Mouse (Mus musculus) liver, embryonic 14.5 days (tissue): Measurements from ENCODE around the gene Akr1b8. TPM values are rescaled to one million over a fixed set of nuclear protein-coding genes. Genes with fewer than 3 reads are reported as not detected.

Source experiments
- ATAC-seq: fragments of 200-750 bp; cut with Nextera tagmentation; 2 replicates; pipeline ENCODE4 v1.8.0; 2017; ENCODE audit warnings: moderate number of reproducible peaks, mild to moderate bottlenecking, moderate library complexity; ENCODE audit not compliant: insufficient read depth
- DNase-seq, 3 experiments: peaks; one replicate each; pipeline ENCODE4 v3.0.0-alpha.2; 2012 to 2013; ENCODE audit warnings: low read depth in 3 of 3, low spot score in 3 of 3
- H3K27ac ChIP-seq: fragments of 300-500 bp; sonication (generic); 2 replicates; pipeline ENCODE4 v1.5.1; 2014; ENCODE audit warnings: moderate library complexity, mild to moderate bottlenecking, control low read depth, inconsistent platforms
- H3K27me3 ChIP-seq: fragments of 300-500 bp; sonication (generic); 2 replicates; pipeline ENCODE4 v1.6.1; 2014; ENCODE audit warnings: mild to moderate bottlenecking, low read length, moderate library complexity; ENCODE audit not compliant: control insufficient read depth, insufficient read depth
- H3K36me3 ChIP-seq: fragments of 300-500 bp; sonication (generic); replicated peaks from 2 replicates; pipeline ENCODE4 v1.6.1; 2014; ENCODE audit warnings: low read depth; ENCODE audit not compliant: control insufficient read depth, insufficient read depth
- H3K4me1 ChIP-seq, 2 experiments: fragments of 200-500 bp in 1 of 2; fragments of 300-500 bp in 1 of 2; sonication (generic) in 1 of 2; replicated peaks; 2 replicates each; pipeline ENCODE4 v1.6.1; 2012 to 2014; ENCODE audit warnings: antibody characterized with exemption in 1 of 2, inconsistent platforms in 1 of 2, low read length in 1 of 2; ENCODE audit not compliant: control insufficient read depth in 2 of 2, insufficient read depth in 2 of 2
- H3K4me2 ChIP-seq: fragments of 300-500 bp; sonication (generic); 2 replicates; pipeline ENCODE4 v1.6.1; 2014; ENCODE audit warnings: low read depth, mild to moderate bottlenecking, control low read depth, moderate library complexity
- H3K4me3 ChIP-seq, 2 experiments: fragments of 200-500 bp in 1 of 2; fragments of 300-500 bp in 1 of 2; sonication (generic) in 1 of 2; 2 replicates each; pipeline ENCODE4 v1.5.1; 2012 to 2014; ENCODE audit warnings: low read depth in 2 of 2, low read length in 2 of 2, mild to moderate bottlenecking in 2 of 2, control low read depth in 1 of 2, inconsistent platforms in 1 of 2, moderate library complexity in 1 of 2; ENCODE audit not compliant: insufficient read depth in 1 of 2
- H3K9ac ChIP-seq: fragments of 300-500 bp; sonication (generic); replicated peaks from 2 replicates; pipeline ENCODE4 v1.6.1; 2014; ENCODE audit warnings: mild to moderate bottlenecking, control low read depth, moderate library complexity
- H3K9me3 ChIP-seq: fragments of 300-500 bp; sonication (generic); 2 replicates; pipeline ENCODE4 v1.6.1; 2016; ENCODE audit warnings: low read length, mixed read lengths; ENCODE audit not compliant: control insufficient read depth
- CTCF ChIP-seq: IDR thresholded peaks from 2 replicates; pipeline ENCODE4 v1.5.1; 2016; ENCODE audit warnings: antibody characterized with exemption, low read depth, control low read depth
- EP300 ChIP-seq: IDR thresholded peaks from 2 replicates; pipeline ENCODE4 v1.6.1; 2016; ENCODE audit warnings: antibody characterized with exemption, low read depth
- WGBS: fragments of 180-500 bp; shearing (Covaris S2); extraction: QIAGEN DNeasy Blood & Tissue Kit; methylation state at CpG from one replicate; pipeline ENCODE4 v1.1.7; 2014; ENCODE audit not compliant: insufficient replicate concordance; 5-methylcytosine and 5-hydroxymethylcytosine counted together
- polyA plus RNA-seq, 2 experiments: library from polyadenylated mRNA; depleted of rRNA in 1 of 2; stranded (reverse) in 1 of 2; unstranded in 1 of 2; fragments of >200 nt; fragmentation: Nextera tagmentation in 1 of 2; extraction: Ambion mirVana in 1 of 2; gene quantifications; 2 replicates each; pipeline versions ENCODE4 v1.2.1 to v1.2.3; 2012 to 2014

Gene Akr1b8
- polyA plus RNA-seq, 2 experiments, result 4.2 to 4.7 TPM

- DNase-seq, result no peak
- H3K36me3 ChIP-seq, result no peaks in the 10 kb centered on the region
- no peak for ATAC-seq
- no peak overlapping the region for H3K4me3 ChIP-seq
- no peaks in the 10 kb centered on the region for H3K27me3 ChIP-seq
- H3K4me1 ChIP-seq, result peaks cover 0 to 1% of the 10 kb centered on the region in 2 experiments; a peak in 1 of 4 replicates
- TF ChIP-seq EP300 (no peak), CTCF (no peak)
- no peak overlapping the region for H3K27ac ChIP-seq
- 64% methylated on average over 4 of the region's 4 CpGs for WGBS
- H3K4me2 ChIP-seq, result no peak overlapping the region
- H3K9ac ChIP-seq, result no peak overlapping the region
- no peaks in the 10 kb centered on the region for H3K9me3 ChIP-seq
These were observed 34.7 kb downstream of the Akr1b8 start for GRCm38 (mm10) chr6:34388420-34389156.

- DNase-seq (no peak), ATAC-seq (no peak)
- H3K27me3 ChIP-seq, result no peaks in the 10 kb centered on the region
- no peak overlapping the region for H3K4me2 ChIP-seq
- no peak overlapping the region for H3K27ac ChIP-seq
- H3K9me3 ChIP-seq, result no peaks in the 10 kb centered on the region
- no peaks in the 10 kb centered on the region for H3K36me3 ChIP-seq
- no peak overlapping the region for H3K9ac ChIP-seq
- 58% methylated on average over 5 of the region's 5 CpGs for WGBS
- H3K4me3 ChIP-seq, result no peak overlapping the region
- H3K4me1 ChIP-seq, result no peaks in the 10 kb centered on the region
- no peak for TF ChIP-seq CTCF
- no peak for TF ChIP-seq EP300
These were observed 42.0 kb downstream of the Akr1b8 start for GRCm38 (mm10) chr6:34395897-34396296.

GRCm38 (mm10) chr6:34398431-34398830 is 44.5 kb downstream of the Akr1b8 start:
- H3K27me3 ChIP-seq, result no peaks in the 10 kb centered on the region
- no peaks in the 10 kb centered on the region for H3K36me3 ChIP-seq
- no peak for TF ChIP-seq EP300
- no peak for TF ChIP-seq CTCF
- H3K9ac ChIP-seq, result no peak overlapping the region
- WGBS, result 70% methylated on average over 6 of the region's 6 CpGs
- H3K4me1 ChIP-seq, result no peaks in the 10 kb centered on the region
- DNase-seq (no peak), ATAC-seq (no peak)
- H3K27ac ChIP-seq, result no peak overlapping the region
- no peak overlapping the region for H3K4me3 ChIP-seq
- no peaks in the 10 kb centered on the region for H3K9me3 ChIP-seq
- H3K4me2 ChIP-seq, result no peak overlapping the region

GRCm38 (mm10) chr6:34399606-34400220 is 45.8 kb downstream of the Akr1b8 start:
- TF ChIP-seq EP300 (no peak), CTCF (no peak)
- 72% methylated on average over 13 of the region's 13 CpGs for WGBS
- H3K4me1 ChIP-seq, result no peaks in the 10 kb centered on the region

GRCm38 (mm10) chr6:34400696-34401095 is 46.8 kb downstream of the Akr1b8 start:
- ATAC-seq (no peak), DNase-seq (no peak)
- Histone ChIP-seq H3K27ac (no peak overlapping the region), H3K36me3 (no peaks in the 10 kb centered on the region), H3K4me2 (no peak overlapping the region), H3K4me1 (no peaks in the 10 kb centered on the region), H3K9me3 (no peaks in the 10 kb centered on the region), H3K4me3 (no peak overlapping the region), H3K9ac (no peak overlapping the region), H3K27me3 (no peaks in the 10 kb centered on the region)
- no peak for TF ChIP-seq EP300
- TF ChIP-seq CTCF, result no peak
- WGBS, result 63% methylated on average over 2 of the region's 2 CpGs

More at GRCm38 (mm10) chr6:34399606-34400220, 45.8 kb downstream of the Akr1b8 start:
- H3K9me3 ChIP-seq, result no peaks in the 10 kb centered on the region
- no peak overlapping the region for H3K27ac ChIP-seq
- no peak overlapping the region for H3K4me2 ChIP-seq
- H3K4me3 ChIP-seq, result no peak overlapping the region
- no peak for ATAC-seq
- H3K9ac ChIP-seq, result no peak overlapping the region
- H3K27me3 ChIP-seq, result no peaks in the 10 kb centered on the region
- DNase-seq, result no peak
- no peaks in the 10 kb centered on the region for H3K36me3 ChIP-seq
